Mouse (Mus musculus) liver, embryonic 14.5 days (tissue): ENCODE measurements around the gene Hs3st1.

Experiments
- CTCF ChIP-seq: IDR thresholded peaks from 2 replicates; pipeline ENCODE4 v1.5.1; 2016; ENCODE audit warnings: antibody characterized with exemption, low read depth, control low read depth
- EP300 ChIP-seq: IDR thresholded peaks from 2 replicates; pipeline ENCODE4 v1.6.1; 2016; ENCODE audit warnings: antibody characterized with exemption, low read depth

DNA sequence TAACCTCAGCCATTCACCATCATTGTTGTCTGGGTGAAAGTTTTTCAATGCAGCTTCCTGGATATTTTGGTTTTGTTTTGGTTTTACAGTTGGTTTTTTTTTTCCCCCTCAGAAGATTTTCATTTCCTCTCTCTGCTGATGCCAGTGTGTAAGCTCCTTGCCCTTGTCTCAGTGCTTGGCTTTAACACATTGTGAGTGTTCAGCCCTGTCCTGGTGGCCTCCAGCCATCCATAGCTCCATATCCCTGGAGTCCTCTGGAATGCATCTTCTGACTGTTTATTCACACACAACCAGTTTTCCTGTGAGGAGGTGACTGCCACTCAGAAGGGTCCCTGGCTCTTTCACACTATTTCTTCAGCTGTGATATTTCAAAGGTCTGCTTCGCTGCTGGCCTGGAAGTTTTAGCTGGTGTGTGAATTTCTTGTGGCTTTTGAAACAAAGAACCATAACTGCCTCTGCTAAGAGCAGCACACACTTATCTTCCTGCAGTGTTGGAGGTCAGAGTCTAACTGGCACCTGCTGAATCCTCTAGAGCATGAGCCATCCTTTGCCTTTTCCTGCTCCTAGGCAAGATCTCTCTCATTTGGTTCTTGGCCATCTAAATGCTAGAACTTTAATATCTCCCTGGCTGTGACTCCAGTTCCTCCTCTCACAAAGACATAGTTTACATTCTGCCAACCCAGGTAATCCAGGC lies 21.4 kb downstream of the Hs3st1 start:
- no peak for TF ChIP-seq CTCF
- no peak for TF ChIP-seq EP300
